Mouse (Mus musculus) cerebellum, adult 2 months (tissue): ENCODE measurements around the gene Slc12a8.

Experiments used
- CTCF ChIP-seq: fragments of 200-500 bp; IDR thresholded peaks from 2 replicates; pipeline ENCODE4 v1.5.1; 2011; ENCODE audit warnings: low read depth, mild to moderate bottlenecking, control low read depth, low read length, moderate library complexity, borderline replicate concordance; ENCODE audit not compliant: insufficient read depth
- POLR2A ChIP-seq: fragments of 200-500 bp; IDR thresholded peaks from 2 replicates; pipeline ENCODE4 v1.6.1; 2011; ENCODE audit warnings: low read length, control low read depth, borderline replicate concordance; ENCODE audit not compliant: insufficient read depth

- no peak for TF ChIP-seq CTCF
- TF ChIP-seq POLR2A: no peak
These were observed 158.7 kb downstream of the Slc12a8 start for GRCm38 (mm10) chr16:33675848-33676184.
